Mouse (Mus musculus): ENCODE measurements around the gene Cbx4.

- TF ChIP-seq EP300 (IDR thresholded peaks at IDR 0.05; ENCODE audit: low read depth) (no peak), CTCF (IDR thresholded peaks at IDR 0.05; ENCODE audit: low read depth) (no peak)
These were observed 4.7 kb downstream of the Cbx4 start for GRCm38 (mm10) chr11:119081148-119081838.

Measured in heart, postnatal 0 days (tissue).